Mouse (Mus musculus) spleen, adult 2 months (tissue): ENCODE measurements around the gene Mkrn3. TPM values are rescaled to one million over a fixed set of nuclear protein-coding genes. Genes with fewer than 3 reads are reported as not detected.

ENCODE experiments used
- DNase-seq, 2 experiments: peaks; one replicate each; pipeline versions ENCODE4 v3.0.0 to v3.0.0-alpha.2; 2012 to 2021; ENCODE audit warnings: low spot score in 2 of 2, low read depth in 1 of 2
- H3K27ac ChIP-seq: fragments of 200-500 bp; 2 replicates; pipeline ENCODE4 v1.5.1; 2012; ENCODE audit warnings: low read length, inconsistent platforms; ENCODE audit not compliant: insufficient read depth
- H3K27me3 ChIP-seq: fragments of 200-500 bp; 2 replicates; pipeline ENCODE4 v1.6.1; 2012; ENCODE audit warnings: mild to moderate bottlenecking, moderate library complexity, low read length, inconsistent platforms; ENCODE audit not compliant: control insufficient read depth, insufficient read depth
- H3K36me3 ChIP-seq: fragments of 200-500 bp; 2 replicates; pipeline ENCODE4 v1.6.1; 2012; ENCODE audit warnings: mild to moderate bottlenecking, low read length, inconsistent platforms; ENCODE audit not compliant: control insufficient read depth, insufficient read depth
- H3K4me1 ChIP-seq: fragments of 200-500 bp; 2 replicates; pipeline ENCODE4 v1.6.1; 2011; ENCODE audit warnings: inconsistent platforms; ENCODE audit not compliant: control insufficient read depth, insufficient read depth, insufficient read length
- H3K4me3 ChIP-seq: fragments of 200-500 bp; 2 replicates; pipeline ENCODE4 v1.5.1; 2011; ENCODE audit warnings: mild to moderate bottlenecking, inconsistent platforms; ENCODE audit not compliant: insufficient read depth, insufficient read length; ENCODE audit errors: extremely low read depth
- CTCF ChIP-seq: fragments of 200-500 bp; IDR thresholded peaks from 2 replicates; pipeline ENCODE4 v1.5.1; 2011; ENCODE audit warnings: mild to moderate bottlenecking, inconsistent platforms; ENCODE audit not compliant: insufficient read depth, insufficient read length, insufficient replicate concordance; ENCODE audit errors: extremely low read depth
- POLR2A ChIP-seq: fragments of 200-500 bp; IDR thresholded peaks from 2 replicates; pipeline ENCODE4 v1.6.1; 2011; ENCODE audit warnings: low read depth, low read length, inconsistent platforms
- WGBS: fragments of 180-500 bp; shearing (Covaris S2); methylation state at CpG from one replicate; pipeline ENCODE4 v1.1.7; 2018; 5-methylcytosine and 5-hydroxymethylcytosine counted together
- polyA plus RNA-seq: library from polyadenylated mRNA; depleted of rRNA; stranded (reverse); fragments of >200 nt; gene quantifications from 2 replicates; pipeline ENCODE4 v1.2.3, GENCODE M21; 2012

Mkrn3 gene
- polyA plus RNA-seq, 1 experiment, result 0.33 TPM

DNA sequence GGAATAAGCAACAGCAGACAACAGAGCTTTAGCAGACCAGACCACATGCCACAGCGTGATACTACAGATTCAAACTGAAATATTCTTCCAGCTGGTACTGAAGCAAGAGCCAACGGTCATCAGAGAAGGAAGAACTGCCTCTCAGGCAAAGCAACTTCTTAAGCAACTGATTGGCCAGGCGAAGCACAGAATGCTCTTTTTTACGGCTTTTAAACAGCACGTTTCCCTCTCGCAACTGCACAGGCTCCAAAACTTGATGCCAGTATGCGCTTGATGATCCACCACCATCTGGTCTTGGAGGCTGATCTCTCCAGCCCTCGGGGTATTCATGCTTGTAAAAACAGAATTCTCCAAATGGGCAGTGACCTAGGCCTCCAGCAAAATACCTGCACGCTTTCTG, 1.6 kb downstream of the Mkrn3 start:
- Histone ChIP-seq H3K4me3 (no peak overlapping the region), H3K27ac (no peak overlapping the region), H3K36me3 (no peaks in the 10 kb centered on the region), H3K4me1 (no peaks in the 10 kb centered on the region), H3K27me3 (no peaks in the 10 kb centered on the region)
- TF ChIP-seq CTCF (no peak), POLR2A (no peak)
- WGBS, result 86% methylated on average over 9 of the region's 9 CpGs
- DNase-seq, result no peak

- no peak overlapping the region for H3K27ac ChIP-seq
- no peak for TF ChIP-seq CTCF
- no peak for TF ChIP-seq POLR2A
- no peaks in the 10 kb centered on the region for H3K4me1 ChIP-seq
- no peaks in the 10 kb centered on the region for H3K27me3 ChIP-seq
- H3K4me3 ChIP-seq, result no peak overlapping the region
- no peaks in the 10 kb centered on the region for H3K36me3 ChIP-seq
- DNase-seq, result no peak
Observed at GRCm38 (mm10) chr7:62416173-62416572, 3.8 kb downstream of the Mkrn3 start.

GRCm38 (mm10) chr7:62415222-62415621, 4.7 kb downstream of the Mkrn3 start:
- WGBS, result 78% methylated on average over 1 of the region's 1 CpGs
- TF ChIP-seq POLR2A, result no peak
- no peaks in the 10 kb centered on the region for H3K4me1 ChIP-seq
- no peak overlapping the region for H3K27ac ChIP-seq
- no peaks in the 10 kb centered on the region for H3K27me3 ChIP-seq
- H3K36me3 ChIP-seq, result no peaks in the 10 kb centered on the region
- DNase-seq, result no peak
- H3K4me3 ChIP-seq, result no peak overlapping the region

- H3K4me1 ChIP-seq, result no peaks in the 10 kb centered on the region
- H3K27me3 ChIP-seq, result no peaks in the 10 kb centered on the region
- TF ChIP-seq CTCF (no peak), POLR2A (no peak)
- WGBS, result 60% methylated on average over 3 of the region's 3 CpGs
- no peak overlapping the region for H3K4me3 ChIP-seq
- no peak overlapping the region for H3K27ac ChIP-seq
- no peak for DNase-seq
- H3K36me3 ChIP-seq, result no peaks in the 10 kb centered on the region
Observed at GRCm38 (mm10) chr7:62407803-62408202, 12.1 kb downstream of the Mkrn3 start.

DNA sequence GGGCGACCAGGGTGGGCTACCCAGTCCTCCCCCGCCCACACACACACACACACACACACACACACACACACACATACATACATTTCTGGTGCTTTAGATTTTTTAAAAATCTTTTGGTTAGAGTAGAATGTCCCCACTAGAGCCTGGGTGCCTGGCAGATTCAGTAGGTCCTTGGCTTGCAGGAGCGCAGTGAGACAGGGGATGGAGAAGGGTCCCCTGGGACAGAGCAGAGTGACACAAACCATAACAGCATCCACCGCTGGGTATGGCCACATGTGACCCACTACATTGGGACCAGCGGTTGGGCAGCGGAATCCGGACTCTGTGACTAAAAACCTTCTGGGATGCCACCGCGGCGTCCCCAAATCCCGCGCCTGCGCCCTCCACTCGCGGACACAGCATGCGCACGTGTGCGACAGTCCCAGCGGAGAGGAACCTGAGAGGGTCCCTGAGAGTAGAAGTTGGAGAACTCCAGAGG, 13.3 kb downstream of the Mkrn3 start:
- no peak for DNase-seq
- WGBS, result 53% methylated on average over 19 of the region's 19 CpGs
- Histone ChIP-seq H3K4me1 (no peaks in the 10 kb centered on the region), H3K27ac (no peak overlapping the region), H3K36me3 (no peaks in the 10 kb centered on the region), H3K27me3 (no peaks in the 10 kb centered on the region), H3K4me3 (no peak overlapping the region)
- TF ChIP-seq CTCF (no peak), POLR2A (no peak)

DNA sequence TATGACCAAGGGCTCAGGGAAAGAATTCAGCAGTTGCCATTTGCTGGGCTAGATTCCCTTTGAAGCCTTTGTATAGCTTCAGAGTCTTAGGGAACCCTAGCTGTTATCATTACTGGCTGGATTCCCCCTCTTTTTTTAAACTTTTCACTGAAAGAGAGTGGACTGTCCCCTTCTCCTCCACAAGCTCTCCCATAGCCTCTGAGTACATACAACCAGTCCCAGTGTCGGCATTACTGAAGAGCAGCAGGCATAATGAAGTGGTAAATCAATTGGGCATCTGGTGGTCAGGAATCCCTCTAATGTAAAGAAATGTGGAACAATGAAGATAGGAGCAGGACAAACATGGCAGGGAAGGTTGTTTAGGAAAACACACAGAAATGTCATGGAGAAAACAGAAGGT, 27.7 kb downstream of the Mkrn3 start:
- no peaks in the 10 kb centered on the region for H3K27me3 ChIP-seq
- DNase-seq, result no peak
- H3K4me3 ChIP-seq, result no peak overlapping the region
- no peaks in the 10 kb centered on the region for H3K36me3 ChIP-seq
- no peak overlapping the region for H3K27ac ChIP-seq
- TF ChIP-seq CTCF (no peak), POLR2A (no peak)
- 50% methylated on average over 1 of the region's 1 CpGs for WGBS
- H3K4me1 ChIP-seq, result no peaks in the 10 kb centered on the region

DNA sequence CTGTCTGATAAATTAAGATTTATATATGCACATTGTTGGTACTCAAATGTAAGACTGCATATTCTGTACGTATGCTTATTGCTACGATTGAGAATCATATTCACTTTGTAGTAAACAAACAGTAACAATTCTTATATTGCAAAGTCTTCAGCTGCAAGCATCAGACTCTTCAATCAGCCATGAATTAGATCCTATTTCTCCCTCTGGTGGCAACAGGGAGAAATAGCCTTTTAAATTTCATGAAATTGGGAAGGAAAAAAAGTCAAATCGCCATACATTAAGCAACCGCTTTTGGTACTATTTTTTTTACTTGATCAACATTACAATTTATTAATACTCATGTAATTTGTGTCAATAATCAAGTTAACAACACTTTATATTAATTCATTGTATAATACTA, 31.6 kb downstream of the Mkrn3 start:
- Histone ChIP-seq H3K27me3 (no peaks in the 10 kb centered on the region), H3K4me1 (no peaks in the 10 kb centered on the region), H3K4me3 (no peak overlapping the region), H3K27ac (no peak overlapping the region), H3K36me3 (no peaks in the 10 kb centered on the region)
- TF ChIP-seq POLR2A, result no peak
- TF ChIP-seq CTCF, result no peak
- DNase-seq, result no peak
- 46% methylated on average over 4 of the region's 4 CpGs for WGBS

GRCm38 (mm10) chr7:62382391-62382790, 37.5 kb downstream of the Mkrn3 start:
- Histone ChIP-seq H3K27me3 (no peaks in the 10 kb centered on the region), H3K4me3 (no peak overlapping the region), H3K27ac (no peak overlapping the region), H3K4me1 (no peaks in the 10 kb centered on the region), H3K36me3 (no peaks in the 10 kb centered on the region)
- DNase-seq, result no peak
- WGBS, result 9% methylated on average over 2 of the region's 2 CpGs
- TF ChIP-seq CTCF (no peak), POLR2A (no peak)
